In the genomic region with DNA sequence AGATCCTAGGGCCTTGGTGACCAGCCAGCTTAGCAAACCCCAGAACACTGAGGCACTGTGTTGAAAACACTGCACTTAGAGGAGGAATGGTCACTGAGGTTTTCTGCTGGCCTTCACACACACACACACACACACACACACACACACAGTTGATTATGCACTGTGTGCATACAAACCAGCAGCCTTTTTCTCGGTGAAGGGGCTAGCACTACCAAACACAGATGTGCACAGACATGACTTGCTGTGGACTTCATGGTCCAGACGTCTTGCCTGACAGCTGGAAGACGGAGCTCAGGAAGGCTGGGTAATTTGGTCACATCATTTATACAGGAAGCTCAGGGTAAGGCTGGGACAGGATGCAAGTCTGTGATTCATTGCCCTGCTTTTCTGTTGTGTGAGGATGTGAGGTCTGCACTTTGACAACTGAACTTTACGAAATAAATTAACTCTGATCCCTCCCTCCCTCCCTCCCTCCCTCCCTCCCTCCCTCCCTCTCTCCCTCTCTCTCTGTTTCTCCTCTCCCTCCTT, we compare ENCODE assay signal across 14 mouse cellular contexts. TPM values are rescaled to one million over a fixed set of nuclear protein-coding genes. Genes with fewer than 3 reads are reported as not detected.
DNase-seq lines count a peak whose midpoint lies in the region; ATAC-seq lines count a peak whose summit lies in the region.
"Had no signal": no experiment of that assay in that cellular context is flagged by ENCODE, and none has a peak within 500 bp of the region (broad histone marks: within the 10 kb centered on the region; RNA-seq: fewer than 3 reads in every experiment).

No protein-coding gene starts in this region.

- no peak overlapping the region for H3K27ac ChIP-seq in forebrain, embryonic 13.5 days
- H3K27ac ChIP-seq in forebrain, embryonic 16.5 days (ENCODE audit: low read length), result no peak overlapping the region
- H3K27ac ChIP-seq in midbrain, embryonic 13.5 days, result no peak overlapping the region
- no peak overlapping the region for H3K27ac ChIP-seq in midbrain, embryonic 14.5 days (replicated peaks; ENCODE audit: low read depth, low read length)
- peak overlapping the region; percentile 36 for H3K27ac ChIP-seq in limb, embryonic 10.5 days
- H3K27ac ChIP-seq: embryonic facial prominence, embryonic 15.5 days had no signal

- no peaks in the 10 kb centered on the region for H3K9me3 ChIP-seq in forebrain, embryonic 13.5 days (replicated peaks)
- no peaks in the 10 kb centered on the region for H3K9me3 ChIP-seq in forebrain, embryonic 16.5 days (ENCODE audit: control insufficient read depth, low read length)
- no peaks in the 10 kb centered on the region for H3K9me3 ChIP-seq in midbrain, embryonic 13.5 days
- H3K9me3 ChIP-seq in midbrain, embryonic 14.5 days (ENCODE audit: control insufficient read depth, low read length), result no peaks in the 10 kb centered on the region
- no peaks in the 10 kb centered on the region for H3K9me3 ChIP-seq in limb, embryonic 10.5 days (replicated peaks)
- H3K9me3 ChIP-seq: embryonic facial prominence, embryonic 15.5 days had no signal

- no peaks in the 10 kb centered on the region for H3K4me1 ChIP-seq in forebrain, embryonic 13.5 days
- H3K4me1 ChIP-seq in forebrain, embryonic 16.5 days (replicated peaks; ENCODE audit: control insufficient read depth, insufficient read depth, low read length), result 0 out of 2 replicates have a peak, but pooled peaks cover 3% of the 10 kb centered on the region
- 0 out of 2 replicates have a peak, but pooled peaks cover 2% of the 10 kb centered on the region for H3K4me1 ChIP-seq in midbrain, embryonic 13.5 days (replicated peaks)
- no peaks in the 10 kb centered on the region for H3K4me1 ChIP-seq in midbrain, embryonic 14.5 days (ENCODE audit: control insufficient read depth, insufficient read depth, low read length)
- peaks cover 9% of the 10 kb centered on the region for H3K4me1 ChIP-seq in limb, embryonic 10.5 days
- H3K4me1 ChIP-seq: embryonic facial prominence, embryonic 15.5 days had no signal

- H3K36me3 ChIP-seq in forebrain, embryonic 13.5 days (ENCODE audit: poor library complexity, severe bottlenecking), result no peaks in the 10 kb centered on the region
- H3K36me3 ChIP-seq in forebrain, embryonic 16.5 days (ENCODE audit: control insufficient read depth, insufficient read depth), result no peaks in the 10 kb centered on the region
- no peaks in the 10 kb centered on the region; the same call in 1 of the 2 replicates for H3K36me3 ChIP-seq in midbrain, embryonic 13.5 days
- no peaks in the 10 kb centered on the region for H3K36me3 ChIP-seq in midbrain, embryonic 14.5 days (ENCODE audit: control insufficient read depth, insufficient read depth, low read length)
- H3K36me3 ChIP-seq in limb, embryonic 10.5 days, result no peaks in the 10 kb centered on the region
- H3K36me3 ChIP-seq: embryonic facial prominence, embryonic 15.5 days had no signal

- no peak overlapping the region for H3K4me3 ChIP-seq in forebrain, embryonic 13.5 days
- no peak overlapping the region for H3K4me3 ChIP-seq in forebrain, embryonic 16.5 days (replicated peaks; ENCODE audit: low read length)
- no peak overlapping the region for H3K4me3 ChIP-seq in midbrain, embryonic 13.5 days (replicated peaks)
- no peak overlapping the region for H3K4me3 ChIP-seq in midbrain, embryonic 14.5 days (replicated peaks; ENCODE audit: low read depth, low read length)
- H3K4me3 ChIP-seq in limb, embryonic 10.5 days, result no peak overlapping the region
- H3K4me3 ChIP-seq: embryonic facial prominence, embryonic 15.5 days had no signal

- 65% methylated on average over 4 of the region's 4 CpGs for WGBS in forebrain, embryonic 13.5 days
- 53% methylated on average over 4 of the region's 4 CpGs for WGBS in forebrain, embryonic 16.5 days
- 59% methylated on average over 4 of the region's 4 CpGs for WGBS in midbrain, embryonic 13.5 days
- 62% methylated on average over 4 of the region's 4 CpGs for WGBS in midbrain, embryonic 14.5 days
- 15% methylated on average over 4 of the region's 4 CpGs for WGBS in limb, embryonic 10.5 days

- no peak for DNase-seq in midbrain, embryonic 14.5 days
- DNase-seq in limb, embryonic 10.5 days (ENCODE audit: low spot score), result no peak
- no peak for DNase-seq in layer of hippocampus, postnatal 25 days (ENCODE audit: extremely low spot score in 1 of 2, low spot score in 1 of 2)
- no peak for DNase-seq in thymus, postnatal 0 days (ENCODE audit: low spot score)
- DNase-seq: adrenal gland, adult 8-10 months; B cell, adult 2 months; right cerebral cortex, postnatal 4 days; thymus, adult 18-20 months had no signal

- no peaks in the 10 kb centered on the region for H3K27me3 ChIP-seq in forebrain, embryonic 13.5 days
- no peaks in the 10 kb centered on the region for H3K27me3 ChIP-seq in forebrain, embryonic 16.5 days (replicated peaks; ENCODE audit: control insufficient read depth, insufficient read depth, low read length)
- H3K27me3 ChIP-seq in midbrain, embryonic 13.5 days, result no peaks in the 10 kb centered on the region
- H3K27me3 ChIP-seq in midbrain, embryonic 14.5 days (ENCODE audit: control insufficient read depth, insufficient read depth, low read length), result no peaks in the 10 kb centered on the region
- H3K27me3 ChIP-seq in limb, embryonic 10.5 days (ENCODE audit: low read depth, poor library complexity, severe bottlenecking), result no peaks in the 10 kb centered on the region
- H3K27me3 ChIP-seq: embryonic facial prominence, embryonic 15.5 days had no signal

- H3K4me2 ChIP-seq in forebrain, embryonic 13.5 days, result no peak overlapping the region
- no peak overlapping the region for H3K4me2 ChIP-seq in forebrain, embryonic 16.5 days (ENCODE audit: low read length)
- H3K4me2 ChIP-seq in midbrain, embryonic 13.5 days (replicated peaks), result no peak overlapping the region
- H3K4me2 ChIP-seq in midbrain, embryonic 14.5 days (ENCODE audit: low read length), result no peak overlapping the region
- H3K4me2 ChIP-seq: embryonic facial prominence, embryonic 15.5 days had no signal

- 0 out of 2 replicates have a peak, but pooled peaks have one; percentile 30 for ATAC-seq in forebrain, embryonic 13.5 days
- no peak for ATAC-seq in forebrain, embryonic 16.5 days
- ATAC-seq in midbrain, embryonic 13.5 days, result 0 out of 2 replicates have a peak, but pooled peaks have one; percentile 56
- ATAC-seq in midbrain, embryonic 14.5 days (ENCODE audit: low FRiP score, low TSS enrichment), result no peak
- no peak for ATAC-seq in megakaryocyte-erythroid progenitor cell, adult 5-6 weeks (replicated peaks; ENCODE audit: low FRiP score, low TSS enrichment, poor library complexity, severe bottlenecking)
- ATAC-seq: intestine, embryonic 16.5 days had no signal

- H3K9ac ChIP-seq in forebrain, embryonic 13.5 days, result no peak overlapping the region
- H3K9ac ChIP-seq in forebrain, embryonic 16.5 days (replicated peaks; ENCODE audit: low read depth, low read length), result no peak overlapping the region
- H3K9ac ChIP-seq in midbrain, embryonic 13.5 days (replicated peaks), result no peak overlapping the region
- no peak overlapping the region for H3K9ac ChIP-seq in midbrain, embryonic 14.5 days (replicated peaks; ENCODE audit: low read length)
- H3K9ac ChIP-seq: embryonic facial prominence, embryonic 15.5 days had no signal

RNA-seq across cellular contexts. Expression of gene Rhbdd1, which starts 58.6 kb away (rescaled TPM):
- 5.7 and 6.3 TPM in 2 replicates for polyA plus RNA-seq in forebrain, embryonic 13.5 days (2015; fragmentation: Nextera tagmentation; extraction: Ambion mirVana)
- polyA plus RNA-seq in forebrain, embryonic 16.5 days (2015; fragmentation: Nextera tagmentation; extraction: Ambion mirVana), result 4.6 and 5.8 TPM in 2 replicates
- polyA plus RNA-seq in midbrain, embryonic 13.5 days (2015; fragmentation: Nextera tagmentation; extraction: Ambion mirVana), result 4.8 and 6.2 TPM in 2 replicates
- polyA plus RNA-seq in midbrain, embryonic 14.5 days (2014; fragmentation: Nextera tagmentation; extraction: Ambion mirVana), result 2.9 and 3.2 TPM in 2 replicates
- 8.4 and 9.1 TPM in 2 replicates for polyA plus RNA-seq in limb, embryonic 10.5 days (2016; fragmentation: Nextera tagmentation; extraction: Ambion mirVana)
- 1 to 10 TPM; 6.7 to 7.6 TPM for total RNA-seq in layer of hippocampus, postnatal 25 days (2021)
- 7.2 and 7.6 TPM in 2 replicates for polyA plus RNA-seq in thymus, postnatal 0 days (2015; fragmentation: Nextera tagmentation; extraction: Ambion mirVana)
- 7.7 and 10.8 TPM in 2 replicates for total RNA-seq in megakaryocyte-erythroid progenitor cell, adult 5-6 weeks (2014; fragmentation: Nextera tagmentation)
- total RNA-seq in megakaryocyte-erythroid progenitor cell, adult 5-6 weeks (2017), result 7.6 and 11.2 TPM in 2 replicates

Comparison
In these comparisons a context has a peak if more than half of its experiments do, and no peak if none do; other contexts are left out.
1. ATAC-seq: peak in forebrain, embryonic 13.5 days (single experiment) and midbrain, embryonic 13.5 days (single experiment); none in forebrain, embryonic 16.5 days (single experiment), midbrain, embryonic 14.5 days (single experiment) and megakaryocyte-erythroid progenitor cell, adult 5-6 weeks (single experiment).